18 mouse cellular contexts compared by ENCODE assay signal in genomic region chr1:176832607-176833006, GRCm38 (mm10). TPM values are rescaled to one million over a fixed set of nuclear protein-coding genes. Genes with fewer than 3 reads are reported as not detected.
DNase-seq lines count a peak whose midpoint lies in the region; ATAC-seq lines count a peak whose summit lies in the region.
"Had no signal": no experiment of that assay in that cellular context is flagged by ENCODE, and none has a peak within 500 bp of the region (broad histone marks: within the 10 kb centered on the region; RNA-seq: fewer than 3 reads in every experiment).

No protein-coding gene starts in this region.

- 0 out of 2 replicates have a peak overlapping the region, but pooled peaks have one; percentile 8 for H3K4me2 ChIP-seq in heart, embryonic 14.5 days (ENCODE audit: low read length)
- H3K4me2 ChIP-seq: limb, embryonic 12.5 days had no signal

- peaks cover 9 to 10% of the 10 kb centered on the region in 2 experiments for H3K4me1 ChIP-seq in heart, embryonic 14.5 days (ENCODE audit: control insufficient read depth in 2 of 2, insufficient read depth in 2 of 2, low read length in 2 of 2)
- H3K4me1 ChIP-seq in megakaryocyte, embryonic 14.5 days = peaks cover 63% of the 10 kb centered on the region

- H3K4me3 ChIP-seq in heart, embryonic 14.5 days (ENCODE audit: control insufficient read depth in 1 of 2, insufficient read depth in 1 of 2, low read depth in 1 of 2, low read length in 2 of 2) = no peak overlapping the region
- H3K4me3 ChIP-seq in megakaryocyte, embryonic 14.5 days (replicated peaks) = peak overlapping the region; percentile 79
- H3K4me3 ChIP-seq: heart, adult 2 months; hindbrain, embryonic 10.5 days; limb, embryonic 12.5 days had no signal

- no peak overlapping the region for H3K9ac ChIP-seq in heart, embryonic 14.5 days (ENCODE audit: low read length)
- H3K9ac ChIP-seq: limb, embryonic 12.5 days had no signal

- DNase-seq in heart, postnatal 4 days = no peak
- peak; percentile 83 for DNase-seq in 416B (ENCODE audit: low read depth)
- peak; percentile 48 for DNase-seq in brain, adult 2 months (ENCODE audit: low read depth, low spot score)
- DNase-seq in cerebellum, adult 18-20 months = no peak
- DNase-seq in retina, postnatal 1 day = no peak
- DNase-seq in left cerebral cortex, adult 11 months (ENCODE audit: low spot score) = no peak
- DNase-seq: cerebellum, adult 8-10 months; embryo, embryonic 11 days; heart, adult 2 months; lung, adult 18-20 months; right cerebral cortex, postnatal 14 days; thymus, postnatal 36 days had no signal

- no peaks in the 10 kb centered on the region for H3K9me3 ChIP-seq in heart, embryonic 14.5 days (ENCODE audit: control insufficient read depth, low read length)
- no peaks in the 10 kb centered on the region for H3K9me3 ChIP-seq in megakaryocyte, embryonic 14.5 days
- H3K9me3 ChIP-seq: hindbrain, embryonic 10.5 days; limb, embryonic 12.5 days had no signal

- 56% methylated on average over 8 of the region's 8 CpGs for WGBS in heart, embryonic 14.5 days

- ATAC-seq in heart, embryonic 14.5 days (ENCODE audit: insufficient number of reproducible peaks, insufficient read depth, low FRiP score, low read depth) = no peak
- ATAC-seq: forebrain, embryonic 14.5 days; Patski had no signal

- no peaks in the 10 kb centered on the region for H3K36me3 ChIP-seq in heart, embryonic 14.5 days (ENCODE audit: control insufficient read depth, insufficient read depth, low read length)
- peaks cover 65% of the 10 kb centered on the region for H3K36me3 ChIP-seq in megakaryocyte, embryonic 14.5 days (replicated peaks; ENCODE audit: low read length)

- no peaks in the 10 kb centered on the region for H3K27me3 ChIP-seq in heart, embryonic 14.5 days (ENCODE audit: control insufficient read depth, insufficient read depth, low read length)
- H3K27me3 ChIP-seq in megakaryocyte, embryonic 14.5 days (replicated peaks) = no peaks in the 10 kb centered on the region
- H3K27me3 ChIP-seq: Patski had no signal

- H3K27ac ChIP-seq in heart, embryonic 14.5 days (replicated peaks in 1 of 2; ENCODE audit: control insufficient read depth in 1 of 2, insufficient read depth in 1 of 2, low read depth in 2 of 2, low read length in 2 of 2) = 0 out of 4 replicates have a peak overlapping the region, but pooled peaks of 1 of the 2 experiments have one; percentile 41
- H3K27ac ChIP-seq: heart, adult 2 months; hindbrain, embryonic 10.5 days; limb, embryonic 12.5 days had no signal

RNA-seq across cellular contexts. Expression of gene Sdccag8, which starts 18.1 kb away (rescaled TPM):
- polyA plus RNA-seq in heart, embryonic 14.5 days (2014; fragmentation: Nextera tagmentation; extraction: Ambion mirVana) = 9.5 and 12.1 TPM in 2 replicates
- total RNA-seq in heart, postnatal 4 days (2021) = 1 to 10 TPM; 3.5 to 3.6 TPM
- 2.0 and 3.0 TPM in 2 replicates for polyA plus RNA-seq in megakaryocyte, embryonic 14.5 days (2012; ENCODE audit: insufficient read depth, low replicate concordance)

RNA-seq across cellular contexts. Expression of gene Cep170, which starts 18.7 kb away (rescaled TPM):
- polyA plus RNA-seq in heart, embryonic 14.5 days (2014; fragmentation: Nextera tagmentation; extraction: Ambion mirVana) = 21.5 and 27.5 TPM in 2 replicates
- 10 to 100 TPM; 40.4 to 46.8 TPM for total RNA-seq in heart, postnatal 4 days (2021)
- 1.7 and 3.1 TPM in 2 replicates for polyA plus RNA-seq in megakaryocyte, embryonic 14.5 days (2012; ENCODE audit: insufficient read depth, low replicate concordance)

Comparison
In these comparisons a context has a peak if more than half of its experiments do, and no peak if none do; other contexts are left out.
1. DNase-seq: peak in 416B (single experiment) and brain, adult 2 months (single experiment); none in heart, postnatal 4 days (single experiment), cerebellum, adult 18-20 months (0 of 2), retina, postnatal 1 day (single experiment) and left cerebral cortex, adult 11 months (single experiment).